Mouse (Mus musculus) embryonic facial prominence, embryonic 11.5 days (tissue): ENCODE data around the gene Nudt14. TPM values are rescaled to one million over a fixed set of nuclear protein-coding genes. Genes with fewer than 3 reads are reported as not detected.

Experiments used
- ATAC-seq: fragments of 200-750 bp; cut with Nextera tagmentation; replicated peaks from 2 replicates; pipeline ENCODE4 v1.8.0; 2017; ENCODE audit warnings: low read depth; ENCODE audit not compliant: insufficient number of reproducible peaks, low FRiP score, low TSS enrichment
- DNase-seq: peaks from one replicate; pipeline ENCODE4 v3.0.0-alpha.2; 2015; ENCODE audit warnings: low spot score
- H3K27ac ChIP-seq: fragments of 300-500 bp; sonication (generic); replicated peaks from 2 replicates; pipeline ENCODE4 v1.5.1; 2014; ENCODE audit warnings: mild to moderate bottlenecking, low read depth, low read length, control low read depth
- H3K27me3 ChIP-seq: fragments of 300-500 bp; sonication (generic); 2 replicates; pipeline ENCODE4 v1.6.1; 2014; ENCODE audit warnings: mild to moderate bottlenecking, low read length, moderate library complexity, mixed read lengths; ENCODE audit not compliant: control insufficient read depth, insufficient read depth
- H3K36me3 ChIP-seq: fragments of 300-500 bp; sonication (generic); replicated peaks from 2 replicates; pipeline ENCODE4 v1.6.1; 2014; ENCODE audit warnings: low read depth, mild to moderate bottlenecking, low read length, moderate library complexity, mixed read lengths; ENCODE audit not compliant: control insufficient read depth, insufficient read depth
- H3K4me1 ChIP-seq: fragments of 300-500 bp; sonication (generic); 2 replicates; pipeline ENCODE4 v1.6.1; 2014; ENCODE audit warnings: low read length, mixed read lengths; ENCODE audit not compliant: control insufficient read depth, insufficient read depth
- H3K4me2 ChIP-seq: fragments of 300-500 bp; sonication (generic); 2 replicates; pipeline ENCODE4 v1.6.1; 2014; ENCODE audit warnings: low read depth, mild to moderate bottlenecking, control low read depth, low read length, moderate library complexity
- H3K4me3 ChIP-seq: fragments of 300-500 bp; sonication (generic); 2 replicates; pipeline ENCODE4 v1.5.1; 2014; ENCODE audit warnings: low read depth, low read length, control low read depth
- H3K9ac ChIP-seq: fragments of 300-500 bp; sonication (generic); replicated peaks from 2 replicates; pipeline ENCODE4 v1.6.1; 2014; ENCODE audit warnings: mild to moderate bottlenecking, control low read depth, low read length
- H3K9me3 ChIP-seq: fragments of 300-500 bp; sonication (generic); replicated peaks from 2 replicates; pipeline ENCODE4 v1.6.1; 2016; ENCODE audit warnings: mild to moderate bottlenecking, low read length, inconsistent platforms, mixed read lengths; ENCODE audit not compliant: control insufficient read depth
- WGBS: fragments of 180-500 bp; shearing (Covaris S2); extraction: QIAGEN DNeasy Blood & Tissue Kit; methylation state at CpG from one replicate; pipeline ENCODE4 v1.1.7; 2014; 5-methylcytosine and 5-hydroxymethylcytosine counted together
- polyA plus RNA-seq: library from polyadenylated mRNA; unstranded; fragments of >200 nt; fragmentation: Nextera tagmentation; extraction: Ambion mirVana; gene quantifications from 2 replicates; pipeline ENCODE4 v1.2.1, GENCODE M21; 2014

Gene Nudt14
- polyA plus RNA-seq, 1 experiment from 2014 or later = 75.8 TPM

- H3K4me1 ChIP-seq = no peaks in the 10 kb centered on the region
Measured at GRCm38 (mm10) chr12:112917906-112918305, 24.0 kb downstream of the Nudt14 start.

GRCm38 (mm10) chr12:112917486-112917885 is 24.4 kb downstream of the Nudt14 start:
- Histone ChIP-seq H3K27me3 (no peaks in the 10 kb centered on the region), H3K4me1 (no peaks in the 10 kb centered on the region), H3K9ac (no peak overlapping the region), H3K27ac (no peak overlapping the region), H3K36me3 (no peaks in the 10 kb centered on the region), H3K9me3 (no peaks in the 10 kb centered on the region), H3K4me2 (no peak overlapping the region), H3K4me3 (no peak overlapping the region)
- DNase-seq (no peak), ATAC-seq (no peak)
- 79% methylated on average over 11 of the region's 11 CpGs for WGBS

More at GRCm38 (mm10) chr12:112917906-112918305, 24.0 kb downstream of the Nudt14 start:
- Histone ChIP-seq H3K27me3 (no peaks in the 10 kb centered on the region), H3K9me3 (no peaks in the 10 kb centered on the region), H3K36me3 (no peaks in the 10 kb centered on the region), H3K9ac (no peak overlapping the region), H3K4me2 (no peak overlapping the region), H3K27ac (no peak overlapping the region), H3K4me3 (no peak overlapping the region)
- 49% methylated on average over 8 of the region's 8 CpGs for WGBS
- no peak for DNase-seq
- ATAC-seq = no peak

GRCm38 (mm10) chr12:112916698-112917400 is 25.1 kb downstream of the Nudt14 start:
- Histone ChIP-seq H3K4me2 (no peak overlapping the region), H3K27ac (no peak overlapping the region), H3K36me3 (no peaks in the 10 kb centered on the region), H3K4me1 (no peaks in the 10 kb centered on the region), H3K9me3 (no peaks in the 10 kb centered on the region), H3K4me3 (no peak overlapping the region), H3K27me3 (no peaks in the 10 kb centered on the region), H3K9ac (no peak overlapping the region)
- ATAC-seq (no peak), DNase-seq (no peak)
- WGBS = 85% methylated on average over 16 of the region's 16 CpGs

- Histone ChIP-seq H3K9ac (no peak overlapping the region), H3K4me2 (no peak overlapping the region), H3K27ac (no peak overlapping the region), H3K36me3 (no peaks in the 10 kb centered on the region), H3K27me3 (no peaks in the 10 kb centered on the region), H3K4me3 (no peak overlapping the region), H3K9me3 (no peaks in the 10 kb centered on the region), H3K4me1 (no peaks in the 10 kb centered on the region)
- no peak for DNase-seq
- 85% methylated on average over 13 of the region's 13 CpGs for WGBS
- ATAC-seq = no peak
Measured at GRCm38 (mm10) chr12:112915587-112915986, 26.3 kb downstream of the Nudt14 start.

GRCm38 (mm10) chr12:112914527-112914926 is 27.4 kb downstream of the Nudt14 start:
- H3K36me3 ChIP-seq = no peaks in the 10 kb centered on the region
- no peak overlapping the region for H3K27ac ChIP-seq

GRCm38 (mm10) chr12:112912951-112913745 is 28.8 kb downstream of the Nudt14 start:
- ATAC-seq = no peak
- 82% methylated on average over 25 of the region's 28 CpGs for WGBS
- Histone ChIP-seq H3K27ac (no peak overlapping the region), H3K36me3 (no peaks in the 10 kb centered on the region), H3K9me3 (no peaks in the 10 kb centered on the region), H3K27me3 (no peaks in the 10 kb centered on the region), H3K9ac (no peak overlapping the region), H3K4me2 (no peak overlapping the region), H3K4me1 (no peaks in the 10 kb centered on the region), H3K4me3 (no peak overlapping the region)
- no peak for DNase-seq

More at GRCm38 (mm10) chr12:112914527-112914926, 27.4 kb downstream of the Nudt14 start:
- Histone ChIP-seq H3K9ac (no peak overlapping the region), H3K4me2 (no peak overlapping the region), H3K4me3 (no peak overlapping the region), H3K27me3 (no peaks in the 10 kb centered on the region), H3K9me3 (no peaks in the 10 kb centered on the region), H3K4me1 (no peaks in the 10 kb centered on the region)
- WGBS = 80% methylated on average over 11 of the region's 11 CpGs
- ATAC-seq (no peak), DNase-seq (no peak)

- no peak for DNase-seq
- H3K36me3 ChIP-seq = no peaks in the 10 kb centered on the region
- 92% methylated on average over 17 of the region's 17 CpGs for WGBS
Measured at GRCm38 (mm10) chr12:112911701-112912100, 30.2 kb downstream of the Nudt14 start.

GRCm38 (mm10) chr12:112908991-112909390 is 32.9 kb downstream of the Nudt14 start:
- Histone ChIP-seq H3K4me3 (no peak overlapping the region), H3K9me3 (no peaks in the 10 kb centered on the region), H3K4me1 (no peaks in the 10 kb centered on the region), H3K27me3 (no peaks in the 10 kb centered on the region), H3K4me2 (no peak overlapping the region), H3K36me3 (no peaks in the 10 kb centered on the region), H3K27ac (no peak overlapping the region), H3K9ac (no peak overlapping the region)
- 93% methylated on average over 22 of the region's 22 CpGs for WGBS
- no peak for ATAC-seq
- no peak for DNase-seq

More at GRCm38 (mm10) chr12:112911701-112912100, 30.2 kb downstream of the Nudt14 start:
- Histone ChIP-seq H3K9me3 (no peaks in the 10 kb centered on the region), H3K27me3 (no peaks in the 10 kb centered on the region), H3K4me2 (no peak overlapping the region), H3K27ac (no peak overlapping the region), H3K4me1 (no peaks in the 10 kb centered on the region), H3K9ac (no peak overlapping the region), H3K4me3 (no peak overlapping the region)
- no peak for ATAC-seq
